Mouse (Mus musculus) c-Kit-positive CD71-negative TER-119-negative erythroid progenitor cells, embryonic 14.5 days (primary cell): Measurements from ENCODE around the gene Prr12.
A peak's percentile ranks its signal among the peaks of the same experiment; 100 is the strongest.

Experiments
- DNase-seq: peaks from one replicate; pipeline ENCODE4 v3.0.0-alpha.2; 2013; ENCODE audit warnings: low read depth

The Prr12 gene

GRCm38 (mm10) chr7:44997940-44998428 is 54.7 kb downstream of the Prr12 start:
- no peak for DNase-seq

- DNase-seq: peak; percentile 98
Measured at GRCm38 (mm10) chr7:44997231-44997939, 55.3 kb downstream of the Prr12 start, which contains the start of gene Irf3. Gene Irf3, plus strand, starts transcription at chr7:44997648.

- DNase-seq: no peak
Measured at GRCm38 (mm10) chr7:44996672-44997071, 56.0 kb downstream of the Prr12 start.

GRCm38 (mm10) chr7:44986879-44987718 is 65.6 kb downstream of the Prr12 start:
- DNase-seq: peak; percentile 28

GRCm38 (mm10) chr7:44986192-44986878 is 66.3 kb downstream of the Prr12 start, which contains the start of gene Prmt1:
Gene Prmt1, minus strand, starts transcription at chr7:44986568.
- peak; percentile 96 for DNase-seq

GRCm38 (mm10) chr7:44985595-44986191 is 67.0 kb downstream of the Prr12 start:
- peak; percentile 60 for DNase-seq

- DNase-seq: no peak
Measured at GRCm38 (mm10) chr7:44984833-44985164, 67.9 kb downstream of the Prr12 start.

- DNase-seq: no peak
Measured at GRCm38 (mm10) chr7:44983944-44984832, 68.5 kb downstream of the Prr12 start.

GRCm38 (mm10) chr7:44983085-44983484 is 69.6 kb downstream of the Prr12 start:
- peak; percentile 77 for DNase-seq

GRCm38 (mm10) chr7:44981539-44981938 is 71.1 kb downstream of the Prr12 start:
- DNase-seq: no peak

GRCm38 (mm10) chr7:44978300-44978699 is 74.4 kb downstream of the Prr12 start:
- no peak for DNase-seq
